Mouse (Mus musculus) ES-E14 (cell line): ENCODE measurements around the gene Dffb.

Experiments used
- CHD2 ChIP-seq: IDR thresholded peaks from 2 replicates; pipeline ENCODE4 v1.6.1; 2014; ENCODE audit warnings: mild to moderate bottlenecking, low read depth, low read length, inconsistent platforms
- ZC3H11A ChIP-seq: IDR thresholded peaks from 2 replicates; pipeline ENCODE4 v1.6.1; 2012; ENCODE audit warnings: low read depth, mild to moderate bottlenecking, inconsistent platforms, low read length, borderline replicate concordance
- ZNF384 ChIP-seq: IDR thresholded peaks from 2 replicates; pipeline ENCODE4 v1.6.1; 2012; ENCODE audit warnings: low read depth, low read length, inconsistent platforms

DNA sequence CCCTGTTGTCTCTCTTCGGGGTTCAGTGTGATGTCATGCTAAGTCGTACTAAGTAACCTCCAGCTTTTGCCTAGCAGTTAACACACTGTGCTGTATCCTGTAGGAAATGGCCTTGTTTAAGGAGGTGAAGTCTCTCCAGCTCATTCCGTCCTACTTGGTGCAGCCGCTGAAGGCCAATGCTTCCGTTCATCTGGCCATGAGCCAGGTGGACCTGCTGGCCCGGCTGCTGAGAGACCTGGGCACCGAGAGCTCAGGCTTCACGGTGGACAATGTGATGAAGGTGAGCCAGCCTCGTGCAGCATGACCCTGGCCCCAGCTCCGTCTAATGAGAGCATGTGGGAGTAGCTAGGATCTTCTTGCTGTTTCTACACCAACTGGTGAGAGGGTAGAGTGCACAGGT lies 17.8 kb upstream of the Dffb start:
- TF ChIP-seq ZNF384 (no peak), ZC3H11A (no peak), CHD2 (no peak)
